Mouse (Mus musculus): Measurements from ENCODE around the gene Bves.
"Not testable (repeated sequence)": the region's sequence is repeated elsewhere in the genome, so short reads cannot be mapped to it uniquely, and the experiment has no call there.

Gene Bves

GRCm38 (mm10) chr10:45348143-45348542 is 12.6 kb downstream of the Bves start:
- not testable (repeated sequence) for DNase-seq (ENCODE audit: low spot score in 2 of 2)

GRCm38 (mm10) chr10:45356091-45356490 is 20.5 kb downstream of the Bves start:
- no peak for DNase-seq (ENCODE audit: low spot score in 2 of 2)

GRCm38 (mm10) chr10:45363396-45363795 is 27.8 kb downstream of the Bves start:
- no peak for DNase-seq (ENCODE audit: low spot score in 2 of 2)

- DNase-seq (ENCODE audit: low spot score in 2 of 2), result no peak
These were observed 31.6 kb downstream of the Bves start for GRCm38 (mm10) chr10:45366987-45367705.

- DNase-seq (ENCODE audit: low spot score in 2 of 2), result no peak
These were observed 34.1 kb downstream of the Bves start for GRCm38 (mm10) chr10:45369639-45370038.

GRCm38 (mm10) chr10:45370545-45370944 is 35.0 kb downstream of the Bves start:
- no peak for DNase-seq (ENCODE audit: low spot score in 2 of 2)

GRCm38 (mm10) chr10:45372994-45373692 is 37.6 kb downstream of the Bves start:
- peak; percentile 32 to 48 for DNase-seq (ENCODE audit: low spot score in 2 of 2)

GRCm38 (mm10) chr10:45378269-45378668 is 42.7 kb downstream of the Bves start:
- DNase-seq (ENCODE audit: low spot score in 2 of 2), result no peak

GRCm38 (mm10) chr10:45381937-45382636 is 46.5 kb downstream of the Bves start:
- DNase-seq (ENCODE audit: low spot score in 2 of 2), result no peak

- no peak for DNase-seq (ENCODE audit: low spot score in 2 of 2)
These were observed 47.0 kb downstream of the Bves start for GRCm38 (mm10) chr10:45382637-45382958.

- DNase-seq (ENCODE audit: low spot score in 2 of 2), result no peak
These were observed 62.6 kb downstream of the Bves start for GRCm38 (mm10) chr10:45398211-45398610.

- DNase-seq (ENCODE audit: low spot score in 2 of 2), result no peak
These were observed 64.2 kb downstream of the Bves start for GRCm38 (mm10) chr10:45399702-45400243.

GRCm38 (mm10) chr10:45410624-45411341 is 75.2 kb downstream of the Bves start:
- DNase-seq (ENCODE audit: low spot score in 2 of 2), result no peak

GRCm38 (mm10) chr10:45411741-45412140 is 76.2 kb downstream of the Bves start:
- DNase-seq (ENCODE audit: low spot score in 2 of 2), result no peak

- no peak for DNase-seq (ENCODE audit: low spot score in 2 of 2)
These were observed 76.6 kb downstream of the Bves start for GRCm38 (mm10) chr10:45412144-45412543.
